Mouse (Mus musculus) CH12.LX (cell line): ENCODE data around the gene Pcna. TPM values are rescaled to one million over a fixed set of nuclear protein-coding genes. Genes with fewer than 3 reads are reported as not detected.

ENCODE experiments used
- DNase-seq: peaks from one replicate; pipeline ENCODE4 v3.0.0-alpha.2; 2013; ENCODE audit errors: extremely low read depth
- H3K27ac ChIP-seq: 2 replicates; pipeline ENCODE4 v1.5.1; 2012; ENCODE audit warnings: low read depth, mild to moderate bottlenecking, control low read depth, moderate library complexity; ENCODE audit not compliant: insufficient read depth
- H3K27me3 ChIP-seq: replicated peaks from 2 replicates; pipeline ENCODE3; 2012; ENCODE audit warnings: inconsistent platforms
- H3K36me3 ChIP-seq, 2 experiments: replicated peaks in 1 of 2; 2 replicates each; pipeline versions ENCODE3 to v1.6.1; 2012; ENCODE audit warnings: inconsistent platforms in 1 of 2, low read length in 1 of 2, mild to moderate bottlenecking in 1 of 2, mixed read lengths in 1 of 2, moderate library complexity in 1 of 2; ENCODE audit not compliant: control insufficient read depth in 1 of 2, insufficient read depth in 1 of 2
- H3K4me1 ChIP-seq, 2 experiments: 2 replicates each; pipeline ENCODE4 v1.6.1; 2012; ENCODE audit warnings: inconsistent platforms in 1 of 2, moderate library complexity in 1 of 2; ENCODE audit not compliant: insufficient read depth in 2 of 2, control insufficient read depth in 1 of 2
- H3K4me2 ChIP-seq: 2 replicates; pipeline ENCODE4 v1.6.1; 2012; ENCODE audit warnings: low read depth, mild to moderate bottlenecking, control low read depth; ENCODE audit not compliant: poor library complexity, insufficient read depth, severe bottlenecking
- H3K4me3 ChIP-seq, 3 experiments: fragments of 150-350 bp in 1 of 3; sonication (generic) in 1 of 3; replicated peaks in 1 of 3; 2 replicates each; pipeline versions ENCODE3 to v1.5.1; 2011 to 2012; ENCODE audit warnings: low read depth in 2 of 3, low read length in 2 of 3, mild to moderate bottlenecking in 2 of 3, moderate library complexity in 2 of 3, control low read depth in 1 of 3, improper control_type of control experiment in 1 of 3, inconsistent platforms in 1 of 3, mixed read lengths in 1 of 3; ENCODE audit not compliant: poor library complexity in 1 of 3
- H3K79me2 ChIP-seq: replicated peaks from 2 replicates; pipeline ENCODE4 v1.6.1; 2012; ENCODE audit warnings: mild to moderate bottlenecking, moderate library complexity; ENCODE audit not compliant: control insufficient read depth, poor library complexity, insufficient read depth, severe bottlenecking; ENCODE audit errors: extremely low read depth
- H3K9ac ChIP-seq: 2 replicates; pipeline ENCODE4 v1.6.1; 2012; ENCODE audit warnings: low read depth, mild to moderate bottlenecking, control low read depth, moderate library complexity; ENCODE audit not compliant: insufficient read depth
- H3K9me3 ChIP-seq: replicated peaks from 2 replicates; pipeline ENCODE3; 2012; ENCODE audit warnings: low read length, inconsistent platforms, mixed read lengths
- BHLHE40 ChIP-seq: IDR thresholded peaks from 2 replicates; pipeline ENCODE4 v1.6.1; 2011; ENCODE audit warnings: mild to moderate bottlenecking, low read depth, low read length, improper control_type of control experiment
- CHD1 ChIP-seq: IDR thresholded peaks from 2 replicates; pipeline ENCODE4 v1.6.1; 2012; ENCODE audit warnings: low read depth, low read length, improper control_type of control experiment, inconsistent platforms
- CHD2 ChIP-seq: IDR thresholded peaks from 2 replicates; pipeline ENCODE4 v1.6.1; 2011; ENCODE audit warnings: low read length, improper control_type of control experiment
- CTCF ChIP-seq, 2 experiments: IDR thresholded peaks in 1 of 2; conservative IDR thresholded peaks in 1 of 2; 2 replicates each; pipeline ENCODE4 v1.5.1; 2011 to 2012; ENCODE audit warnings: low read depth in 2 of 2, low read length in 2 of 2, improper control_type of control experiment in 1 of 2, inconsistent platforms in 1 of 2, mild to moderate bottlenecking in 1 of 2, moderate library complexity in 1 of 2
- E2F4 ChIP-seq: IDR thresholded peaks from 2 replicates; pipeline ENCODE4 v1.6.1; 2011; ENCODE audit warnings: low read depth, low read length, improper control_type of control experiment; ENCODE audit not compliant: insufficient replicate concordance
- ELF1 ChIP-seq: IDR thresholded peaks from 2 replicates; pipeline ENCODE4 v1.6.1; 2014; ENCODE audit warnings: low read depth, mild to moderate bottlenecking, inconsistent platforms, low read length, improper control_type of control experiment
- ETS1 ChIP-seq: conservative IDR thresholded peaks from 2 replicates; pipeline ENCODE4 v1.6.1; 2012; ENCODE audit warnings: low read depth, mild to moderate bottlenecking, inconsistent platforms, low read length, improper control_type of control experiment, moderate library complexity
- GABPA ChIP-seq: IDR thresholded peaks from 2 replicates; pipeline ENCODE4 v1.6.1; 2012; ENCODE audit warnings: low read depth, low read length, improper control_type of control experiment, inconsistent platforms; ENCODE audit not compliant: insufficient replicate concordance
- IRF4 ChIP-seq: IDR thresholded peaks from 2 replicates; pipeline ENCODE4 v1.6.1; 2014; ENCODE audit warnings: low read depth, mild to moderate bottlenecking, inconsistent platforms, low read length, improper control_type of control experiment
- JUND ChIP-seq: conservative IDR thresholded peaks from 2 replicates; pipeline ENCODE4 v1.6.1; 2011; ENCODE audit warnings: low read depth, low read length, improper control_type of control experiment
- KAT2A ChIP-seq: IDR thresholded peaks from 2 replicates; pipeline ENCODE4 v1.6.1; 2012; ENCODE audit warnings: low read length, improper control_type of control experiment, inconsistent platforms; ENCODE audit not compliant: insufficient replicate concordance
- MAX ChIP-seq: IDR thresholded peaks from 2 replicates; pipeline ENCODE4 v1.6.1; 2011; ENCODE audit warnings: low read length, improper control_type of control experiment
- MAZ ChIP-seq: IDR thresholded peaks from 2 replicates; pipeline ENCODE4 v1.6.1; 2012; ENCODE audit warnings: low read depth, mild to moderate bottlenecking, inconsistent platforms, low read length, improper control_type of control experiment, moderate library complexity
- MEF2A ChIP-seq: IDR thresholded peaks from 2 replicates; pipeline ENCODE4 v1.6.1; 2014; ENCODE audit warnings: low read depth, mild to moderate bottlenecking, inconsistent platforms, low read length, improper control_type of control experiment, borderline replicate concordance
- MXI1 ChIP-seq: IDR thresholded peaks from 2 replicates; pipeline ENCODE4 v1.6.1; 2011; ENCODE audit warnings: mild to moderate bottlenecking, low read depth, low read length, improper control_type of control experiment
- MYC ChIP-seq: IDR thresholded peaks from 2 replicates; pipeline ENCODE4 v1.6.1; 2011; ENCODE audit warnings: low read depth, mild to moderate bottlenecking, improper control_type of control experiment, low read length
- NELFE ChIP-seq: IDR thresholded peaks from 2 replicates; pipeline ENCODE4 v1.6.1; 2011; ENCODE audit warnings: low read depth, low read length, improper control_type of control experiment
- NRF1 ChIP-seq: IDR thresholded peaks from 2 replicates; pipeline ENCODE4 v1.6.1; 2014; ENCODE audit warnings: low read depth, mild to moderate bottlenecking, inconsistent platforms, low read length, improper control_type of control experiment, moderate library complexity
- PAX5 ChIP-seq: IDR thresholded peaks from 2 replicates; pipeline ENCODE4 v1.6.1; 2012; ENCODE audit warnings: low read length, inconsistent platforms, mixed read lengths
- POLR2A ChIP-seq: IDR thresholded peaks from 2 replicates; pipeline ENCODE4 v1.6.1; 2011; ENCODE audit warnings: low read depth, mild to moderate bottlenecking, improper control_type of control experiment, low read length
- POLR2AphosphoS2 ChIP-seq: IDR thresholded peaks from 2 replicates; pipeline ENCODE4 v1.6.1; 2011; ENCODE audit warnings: low read depth, low read length, improper control_type of control experiment
- RAD21 ChIP-seq: IDR thresholded peaks from 2 replicates; pipeline ENCODE4 v1.6.1; 2011; ENCODE audit warnings: low read depth, mild to moderate bottlenecking, low read length, improper control_type of control experiment, moderate library complexity
- SIN3A ChIP-seq: IDR thresholded peaks from 2 replicates; pipeline ENCODE4 v1.6.1; 2012; ENCODE audit warnings: low read length, improper control_type of control experiment, inconsistent platforms
- SMC3 ChIP-seq: IDR thresholded peaks from 2 replicates; pipeline ENCODE4 v1.6.1; 2011; ENCODE audit warnings: low read depth, low read length, improper control_type of control experiment
- TBP ChIP-seq: conservative IDR thresholded peaks from 2 replicates; pipeline ENCODE4 v1.6.1; 2011; ENCODE audit warnings: low read depth, low read length, improper control_type of control experiment
- TCF12 ChIP-seq: IDR thresholded peaks from 2 replicates; pipeline ENCODE4 v1.6.1; 2014; ENCODE audit warnings: low read depth, mild to moderate bottlenecking, inconsistent platforms, low read length, improper control_type of control experiment
- UBTF ChIP-seq: IDR thresholded peaks from 2 replicates; pipeline ENCODE4 v1.6.1; 2012; ENCODE audit warnings: low read depth, mild to moderate bottlenecking, inconsistent platforms, low read length, improper control_type of control experiment, moderate library complexity
- USF2 ChIP-seq: conservative IDR thresholded peaks from 2 replicates; pipeline ENCODE4 v1.6.1; 2011; ENCODE audit warnings: low read depth, low read length, improper control_type of control experiment
- ZC3H11A ChIP-seq: IDR thresholded peaks from 2 replicates; pipeline ENCODE4 v1.6.1; 2012; ENCODE audit warnings: low read depth, mild to moderate bottlenecking, inconsistent platforms, low read length, improper control_type of control experiment
- ZKSCAN1 ChIP-seq: IDR thresholded peaks from 2 replicates; pipeline ENCODE4 v1.6.1; 2012; ENCODE audit warnings: low read depth, inconsistent platforms, low read length, improper control_type of control experiment, borderline replicate concordance
- ZNF384 ChIP-seq: IDR thresholded peaks from 2 replicates; pipeline ENCODE4 v1.6.1; 2012; ENCODE audit warnings: low read depth, low read length, improper control_type of control experiment, inconsistent platforms
- dilution Hi-C: fragments of 300-500 bp; cut with MboI; formaldehyde crosslinking; loops from 2 replicates; pipeline ENCODE4 v1.14.3; 2020; ENCODE audit warnings: low sequenced_read_pairs; ENCODE audit not compliant: extremely low pct_unique_long_range_greater_than_20kb, extremely low pct_ligation_motif_present
- in situ Hi-C: fragments of 300-500 bp; cut with MboI; formaldehyde crosslinking; loops from 3 replicates; pipeline ENCODE4 v1.14.3; 2019; ENCODE audit warnings: low sequenced_read_pairs, low pct_ligation_motif_present, low pct_unique_long_range_greater_than_20kb, mixed read lengths
- polyA plus RNA-seq: library from polyadenylated mRNA; unstranded; fragments of >175 nt; gene quantifications from 2 replicates; pipeline ENCODE4 v1.2.1, GENCODE M21; 2012; ENCODE audit warnings: low read depth; ENCODE audit not compliant: insufficient read length
- total RNA-seq, 2 experiments: library from RNA; depleted of rRNA; stranded (reverse); fragments of 300-350 nt in 1 of 2; fragments of >200 nt in 1 of 2; gene quantifications; 2 replicates each; pipeline ENCODE4 v1.2.3; 2012 to 2014

The Pcna gene
- total and polyA plus RNA-seq, 3 experiments: 354 to 839 (median 550) TPM

DNA sequence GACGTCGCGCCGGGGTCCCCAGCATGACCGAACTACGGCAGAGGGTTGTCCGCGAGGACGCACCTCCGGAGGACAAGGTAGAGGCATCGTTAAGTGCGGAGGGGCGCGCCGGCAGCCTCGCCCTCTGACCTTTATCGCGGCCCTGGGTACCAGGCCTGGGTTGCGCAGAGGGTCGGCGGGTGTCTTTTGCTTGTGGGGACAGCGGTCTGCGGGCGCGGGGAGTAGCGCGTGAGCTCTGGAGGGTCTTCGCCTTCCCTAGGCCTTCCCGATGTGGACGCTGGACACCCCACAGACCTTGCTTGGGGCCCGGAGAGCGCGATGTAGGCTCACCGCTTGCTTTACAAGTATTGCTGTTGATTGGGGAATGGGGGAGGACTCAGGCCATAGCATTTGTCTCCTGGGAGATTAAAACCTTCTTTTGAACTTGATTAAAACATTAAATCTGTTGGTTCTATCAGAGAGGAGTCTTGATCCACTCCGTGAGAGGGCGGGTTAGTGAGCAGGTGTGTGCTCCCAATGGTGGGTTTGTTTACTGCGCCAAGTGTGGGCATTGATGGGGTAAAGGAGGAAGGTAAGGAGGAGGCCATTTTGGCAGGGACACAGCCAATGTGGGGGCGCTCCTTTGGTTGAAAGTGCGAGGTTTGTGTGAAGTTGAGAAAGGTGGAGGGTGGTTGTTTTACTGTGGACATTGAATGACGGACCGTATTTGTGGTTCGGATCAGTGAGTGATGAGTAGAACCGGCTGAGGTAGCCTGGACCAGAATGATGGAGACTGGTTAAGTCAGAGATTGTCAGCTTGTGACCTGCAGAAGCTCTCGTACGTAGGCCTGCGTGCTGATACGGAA lies 10.5 kb upstream of the Pcna start:
- in situ Hi-C loops: loop anchor here (5.0 kb wide), 1 partner anchor 39 kb away; no protein-coding TSS in a partner anchor
- Histone ChIP-seq H3K27ac (peak overlapping the region; percentile 67), H3K27me3 (no peaks in the 10 kb centered on the region), H3K79me2 (peaks cover 33% of the 10 kb centered on the region), H3K36me3 (no peaks in the 10 kb centered on the region), H3K4me2 (peak overlapping the region; percentile 96), H3K4me1 (peaks cover 3 to 25% of the 10 kb centered on the region in 2 experiments; a peak in 3 of 4 replicates), H3K9ac (peak overlapping the region; percentile 64), H3K9me3 (no peaks in the 10 kb centered on the region), H3K4me3 (peak overlapping the region; percentile 90 to 99 (median 93))
- dilution Hi-C loops: no loop called here
- no peak for DNase-seq
- TF ChIP-seq MAX (peak; percentile 45; the same call in 1 of the 2 replicates), CTCF (conservative IDR thresholded peaks at IDR 0.05 in 1 of 2, IDR thresholded peaks at IDR 0.05 in 1 of 2; ENCODE audit: low read depth in 2 of 2, low read length in 2 of 2) (no peak), BHLHE40 (no peak), UBTF (no peak), KAT2A (no peak), MAZ (peak; percentile 64; the same call in 1 of the 2 replicates), POLR2AphosphoS2 (no peak), POLR2A (peak; percentile 17; the same call in 1 of the 2 replicates), MEF2A (no peak; the same call in 1 of the 2 replicates), CHD1 (no peak), CHD2 (no peak), E2F4 (no peak), ZNF384 (no peak), GABPA (no peak), ZC3H11A (no peak), IRF4 (no peak), TBP (no peak), MXI1 (0 out of 2 replicates have a peak, but pooled peaks have one; percentile 19), PAX5 (no peak), NRF1 (no peak; the same call in 1 of the 2 replicates), MYC (no peak; the same call in 1 of the 2 replicates), ELF1 (no peak), NELFE (no peak; the same call in 1 of the 2 replicates), SIN3A (no peak; the same call in 1 of the 2 replicates), RAD21 (no peak), ETS1 (no peak), SMC3 (no peak), ZKSCAN1 (no peak), TCF12 (no peak; the same call in 1 of the 2 replicates), USF2 (no peak), JUND (no peak)
